Mouse (Mus musculus): Measurements from ENCODE around the gene Rars.

Rars gene

DNA sequence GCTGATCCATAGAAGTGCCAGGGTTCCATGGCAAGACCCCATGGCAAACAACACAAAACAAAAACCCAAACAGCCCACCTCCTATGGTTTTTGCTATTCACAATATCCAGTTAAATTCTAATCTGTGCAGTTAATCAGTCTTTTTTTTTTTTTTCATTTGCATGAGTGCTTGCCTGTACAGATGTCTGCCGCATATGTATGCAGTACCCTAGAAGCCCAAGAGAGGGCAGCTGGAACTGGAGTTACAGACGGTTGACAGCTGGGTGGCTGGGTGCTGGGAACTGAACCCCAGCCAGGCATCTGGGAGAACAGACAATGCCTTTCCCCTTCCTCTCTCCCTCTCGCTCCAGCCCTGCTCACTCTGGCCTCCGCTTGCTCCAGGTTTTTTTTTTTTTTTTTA lies 49.8 kb downstream of the Rars start:
- H3K36me3 ChIP-seq (ENCODE audit: insufficient read depth, low read length): peaks cover 79% of the 10 kb centered on the region
- no peaks in the 10 kb centered on the region for H3K9me3 ChIP-seq (ENCODE audit: low read length)
- no peaks in the 10 kb centered on the region for H3K27me3 ChIP-seq (ENCODE audit: insufficient read depth, low read length)
- TF ChIP-seq POU5F1 (IDR thresholded peaks at IDR 0.05; ENCODE audit: borderline replicate concordance, low read length): no peak
- peak; percentile 42; the same call in 1 of the 2 replicates for TF ChIP-seq CTCF (conservative IDR thresholded peaks at IDR 0.05; ENCODE audit: low read length)
- no peak overlapping the region for H3K4me3 ChIP-seq (replicated peaks; ENCODE audit: low read length)
- H3K4me1 ChIP-seq (replicated peaks; ENCODE audit: low read depth, low read length): peaks cover 25% of the 10 kb centered on the region

DNA sequence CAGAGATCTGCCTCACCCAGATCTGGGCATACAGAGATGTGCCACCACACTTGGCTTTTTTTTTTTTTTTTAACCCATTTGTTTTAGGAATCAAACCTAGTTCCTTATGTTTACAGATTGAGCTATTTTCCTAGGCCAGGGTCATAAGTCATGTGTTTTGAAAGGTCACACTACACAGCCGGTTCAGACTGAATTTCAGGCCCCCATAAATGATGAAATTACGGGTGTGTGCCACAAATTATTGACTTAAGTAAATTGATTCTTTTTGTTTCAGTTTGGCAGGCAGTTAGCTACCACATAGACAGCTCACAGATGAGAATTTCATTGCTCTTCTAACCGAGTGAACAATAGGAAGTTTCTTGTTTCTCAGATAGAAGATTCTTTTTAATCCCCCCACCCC lies 50.3 kb downstream of the Rars start:
- H3K9me3 ChIP-seq (ENCODE audit: low read length): no peaks in the 10 kb centered on the region
- no peaks in the 10 kb centered on the region for H3K27me3 ChIP-seq (ENCODE audit: insufficient read depth, low read length)
- no peak overlapping the region for H3K4me3 ChIP-seq (replicated peaks; ENCODE audit: low read length)
- H3K4me1 ChIP-seq (replicated peaks; ENCODE audit: low read depth, low read length): peaks cover 23% of the 10 kb centered on the region
- peaks cover 79% of the 10 kb centered on the region for H3K36me3 ChIP-seq (ENCODE audit: insufficient read depth, low read length)
- TF ChIP-seq NANOG (IDR thresholded peaks at IDR 0.05; ENCODE audit: borderline replicate concordance, low read length) (no peak), POU5F1 (IDR thresholded peaks at IDR 0.05; ENCODE audit: borderline replicate concordance, low read length) (no peak), CTCF (conservative IDR thresholded peaks at IDR 0.05; ENCODE audit: low read length) (no peak)

DNA sequence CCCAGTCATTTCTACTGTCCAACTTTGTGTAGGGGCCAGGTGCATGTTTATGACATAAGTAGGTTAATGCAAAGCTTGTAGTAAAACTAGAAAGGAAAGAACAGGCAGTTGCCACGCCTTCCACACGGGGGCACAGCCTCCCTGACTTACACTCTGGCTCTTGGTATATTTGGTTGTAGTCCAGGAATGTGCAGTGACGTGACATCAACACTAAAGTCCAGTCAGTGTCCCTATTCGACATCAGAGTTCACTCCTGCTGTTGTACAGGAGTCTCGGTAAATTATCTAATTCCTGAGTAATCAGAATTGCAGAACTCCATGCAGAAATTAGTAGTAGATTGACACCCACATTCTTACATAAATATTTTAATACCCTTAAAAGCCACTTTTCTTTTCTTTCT lies 51.3 kb downstream of the Rars start:
- Histone ChIP-seq H3K27me3 (ENCODE audit: insufficient read depth, low read length) (no peaks in the 10 kb centered on the region), H3K9me3 (ENCODE audit: low read length) (no peaks in the 10 kb centered on the region), H3K36me3 (ENCODE audit: insufficient read depth, low read length) (peaks cover 87% of the 10 kb centered on the region), H3K4me1 (replicated peaks; ENCODE audit: low read depth, low read length) (peaks cover 13% of the 10 kb centered on the region), H3K4me3 (replicated peaks; ENCODE audit: low read length) (no peak overlapping the region)
- TF ChIP-seq POU5F1 (IDR thresholded peaks at IDR 0.05; ENCODE audit: borderline replicate concordance, low read length) (no peak), CTCF (conservative IDR thresholded peaks at IDR 0.05; ENCODE audit: low read length) (no peak), NANOG (IDR thresholded peaks at IDR 0.05; ENCODE audit: borderline replicate concordance, low read length) (no peak)

DNA sequence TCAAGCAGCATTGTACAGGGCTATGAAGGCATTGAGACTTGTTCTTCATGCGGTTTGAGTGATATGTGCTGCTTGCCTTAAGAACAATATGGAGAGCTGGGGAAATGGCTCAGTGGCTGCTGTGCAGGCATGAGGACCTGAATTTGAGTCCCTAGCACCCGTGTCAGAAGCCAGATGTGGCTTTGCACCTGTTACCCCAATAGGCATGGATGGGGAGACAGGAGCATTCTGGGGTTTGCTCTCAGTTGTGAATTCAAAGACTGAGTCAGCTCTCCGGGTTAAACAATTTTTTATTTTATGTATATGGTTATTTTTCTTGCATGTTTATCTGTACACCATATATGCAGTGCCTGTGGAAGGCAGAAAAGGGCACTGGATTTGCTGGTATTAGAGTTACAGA lies 51.9 kb downstream of the Rars start:
- Histone ChIP-seq H3K27me3 (ENCODE audit: insufficient read depth, low read length) (no peaks in the 10 kb centered on the region), H3K36me3 (ENCODE audit: insufficient read depth, low read length) (peaks cover 93% of the 10 kb centered on the region), H3K4me3 (replicated peaks; ENCODE audit: low read length) (no peak overlapping the region), H3K9me3 (ENCODE audit: low read length) (no peaks in the 10 kb centered on the region), H3K4me1 (replicated peaks; ENCODE audit: low read depth, low read length) (peaks cover 7% of the 10 kb centered on the region; the same call in 1 of the 2 replicates)
- TF ChIP-seq CTCF (conservative IDR thresholded peaks at IDR 0.05; ENCODE audit: low read length) (no peak), POU5F1 (IDR thresholded peaks at IDR 0.05; ENCODE audit: borderline replicate concordance, low read length) (no peak), NANOG (IDR thresholded peaks at IDR 0.05; ENCODE audit: borderline replicate concordance, low read length) (no peak)

DNA sequence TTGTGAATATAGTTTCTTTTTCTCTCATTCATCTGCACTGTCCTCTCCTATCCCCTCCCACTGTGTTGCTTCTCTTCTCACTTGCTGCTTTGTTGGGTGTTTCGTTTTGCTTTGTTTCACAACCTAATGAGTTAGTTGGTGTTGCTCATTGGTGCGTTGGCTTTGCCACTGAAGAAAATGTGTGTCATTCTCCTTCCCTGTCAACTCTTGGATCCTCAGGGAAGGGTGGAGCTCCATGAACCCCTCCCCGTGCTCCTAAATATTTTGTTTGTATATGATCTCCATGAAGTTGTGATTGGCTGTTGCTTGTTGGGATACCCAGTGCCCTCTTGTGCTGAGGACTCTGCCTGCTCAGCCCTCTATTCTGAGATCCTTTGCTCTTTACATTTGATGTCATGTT lies 54.0 kb downstream of the Rars start:
- Histone ChIP-seq H3K9me3 (ENCODE audit: low read length) (no peaks in the 10 kb centered on the region), H3K4me3 (replicated peaks; ENCODE audit: low read length) (no peak overlapping the region), H3K4me1 (replicated peaks; ENCODE audit: low read depth, low read length) (no peaks in the 10 kb centered on the region; the same call in 1 of the 2 replicates), H3K27me3 (ENCODE audit: insufficient read depth, low read length) (no peaks in the 10 kb centered on the region), H3K36me3 (ENCODE audit: insufficient read depth, low read length) (peaks cover 95% of the 10 kb centered on the region)
- TF ChIP-seq NANOG (IDR thresholded peaks at IDR 0.05; ENCODE audit: borderline replicate concordance, low read length) (no peak), CTCF (conservative IDR thresholded peaks at IDR 0.05; ENCODE audit: low read length) (no peak), POU5F1 (IDR thresholded peaks at IDR 0.05; ENCODE audit: borderline replicate concordance, low read length) (no peak)

DNA sequence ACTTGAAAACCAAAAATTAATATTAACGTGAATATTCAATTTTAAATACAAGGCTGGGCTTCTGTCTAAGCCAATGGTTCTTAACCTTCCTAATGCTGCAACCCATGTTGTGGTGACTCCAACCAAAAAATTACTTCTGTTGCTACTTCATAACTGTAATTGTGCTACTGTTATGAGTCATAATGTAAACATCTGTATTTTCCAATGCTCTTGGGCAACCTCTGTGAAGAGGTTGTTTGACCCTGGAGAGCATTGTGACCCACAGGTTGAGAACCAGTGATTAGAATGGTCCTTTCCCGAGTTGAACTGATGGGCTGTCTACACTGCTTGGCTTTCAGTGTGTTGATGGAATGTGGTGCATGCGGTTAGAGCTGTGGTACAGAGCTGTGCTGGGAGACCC lies 57.9 kb downstream of the Rars start:
- Histone ChIP-seq H3K36me3 (ENCODE audit: insufficient read depth, low read length) (peaks cover 69% of the 10 kb centered on the region), H3K4me3 (replicated peaks; ENCODE audit: low read length) (no peak overlapping the region), H3K4me1 (replicated peaks; ENCODE audit: low read depth, low read length) (peaks cover 23% of the 10 kb centered on the region), H3K27me3 (ENCODE audit: insufficient read depth, low read length) (no peaks in the 10 kb centered on the region), H3K9me3 (ENCODE audit: low read length) (no peaks in the 10 kb centered on the region)
- TF ChIP-seq POU5F1 (IDR thresholded peaks at IDR 0.05; ENCODE audit: borderline replicate concordance, low read length) (no peak), NANOG (IDR thresholded peaks at IDR 0.05; ENCODE audit: borderline replicate concordance, low read length) (no peak), CTCF (conservative IDR thresholded peaks at IDR 0.05; ENCODE audit: low read length) (no peak)

DNA sequence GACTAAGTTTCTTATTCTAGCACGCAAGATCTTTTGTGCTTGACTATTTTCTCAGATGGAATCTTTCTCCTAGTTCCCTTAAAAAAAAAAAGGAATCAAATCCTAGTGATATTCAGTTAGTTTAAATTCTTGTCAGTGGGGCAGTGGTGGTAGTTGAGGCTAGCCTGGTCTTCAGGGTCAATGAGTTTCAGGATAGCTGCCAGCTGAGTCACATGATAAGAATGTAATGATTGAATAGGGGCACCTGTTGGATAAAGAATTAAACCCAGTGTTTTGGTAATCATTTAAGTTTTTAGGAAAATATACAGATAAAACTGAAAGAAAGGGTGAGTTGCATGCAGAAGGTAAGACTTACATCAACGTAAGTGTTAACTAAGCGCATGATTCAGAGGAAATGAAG lies 58.7 kb downstream of the Rars start:
- no peak for TF ChIP-seq NANOG (IDR thresholded peaks at IDR 0.05; ENCODE audit: borderline replicate concordance, low read length)
- TF ChIP-seq CTCF (conservative IDR thresholded peaks at IDR 0.05; ENCODE audit: low read length): no peak
- TF ChIP-seq POU5F1 (IDR thresholded peaks at IDR 0.05; ENCODE audit: borderline replicate concordance, low read length): no peak
- H3K4me1 ChIP-seq (replicated peaks; ENCODE audit: low read depth, low read length): peaks cover 31% of the 10 kb centered on the region
- H3K36me3 ChIP-seq (ENCODE audit: insufficient read depth, low read length): peaks cover 66% of the 10 kb centered on the region

DNA sequence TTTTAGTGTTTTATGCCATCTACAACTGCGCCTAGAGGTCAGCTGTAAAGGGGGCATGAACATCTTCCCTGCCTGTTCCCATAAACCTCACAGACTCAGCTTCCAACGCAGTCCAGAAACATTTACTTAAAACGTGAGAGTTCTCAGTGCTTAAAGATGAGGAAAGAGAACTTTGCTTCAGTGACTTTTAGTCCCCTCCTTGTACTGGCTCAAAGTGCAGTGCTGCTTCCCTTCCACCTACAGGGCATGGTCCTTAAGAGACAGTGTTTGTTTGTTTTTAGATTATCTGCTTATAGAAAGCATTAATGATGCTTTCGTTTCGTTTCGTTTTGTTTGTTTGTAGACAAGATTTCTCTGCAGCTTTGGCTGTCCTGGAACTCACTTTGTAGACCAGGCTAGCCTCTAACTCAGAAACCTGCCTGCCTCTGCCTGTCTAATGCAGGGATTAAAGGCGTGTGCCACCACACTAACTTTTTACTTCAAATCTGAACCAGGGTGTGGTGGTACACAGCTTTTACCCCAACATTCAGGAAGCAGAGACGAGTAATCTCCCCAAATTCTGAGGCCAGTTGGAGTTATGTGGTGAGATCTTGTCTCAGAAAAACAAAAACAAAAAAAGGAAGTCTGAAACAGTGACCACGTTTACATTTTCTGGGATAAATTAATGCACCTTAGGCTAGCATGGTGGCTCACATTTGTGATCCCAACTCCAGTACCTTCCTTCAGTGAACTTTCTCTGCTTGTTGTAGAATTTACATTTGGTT lies 63.4 kb downstream of the Rars start:
- Histone ChIP-seq H3K4me1 (replicated peaks; ENCODE audit: low read depth, low read length) (peaks cover 51% of the 10 kb centered on the region), H3K36me3 (ENCODE audit: insufficient read depth, low read length) (peaks cover 23% of the 10 kb centered on the region), H3K9me3 (ENCODE audit: low read length) (no peaks in the 10 kb centered on the region), H3K27me3 (ENCODE audit: insufficient read depth, low read length) (peaks cover 2% of the 10 kb centered on the region), H3K4me3 (replicated peaks; ENCODE audit: low read length) (peak overlapping the region; percentile 96)
- TF ChIP-seq NANOG (IDR thresholded peaks at IDR 0.05; ENCODE audit: borderline replicate concordance, low read length): no peak
- TF ChIP-seq POU5F1 (IDR thresholded peaks at IDR 0.05; ENCODE audit: borderline replicate concordance, low read length): no peak
- no peak for TF ChIP-seq CTCF (conservative IDR thresholded peaks at IDR 0.05; ENCODE audit: low read length)

More for the DNA sequence above, 58.7 kb downstream of the Rars start:
- Histone ChIP-seq H3K9me3 (ENCODE audit: low read length) (no peaks in the 10 kb centered on the region), H3K4me3 (replicated peaks; ENCODE audit: low read length) (no peak overlapping the region), H3K27me3 (ENCODE audit: insufficient read depth, low read length) (no peaks in the 10 kb centered on the region)
